Mouse (Mus musculus): ENCODE data around the gene D130052B06Rik. TPM values are rescaled to one million over a fixed set of nuclear protein-coding genes. Genes with fewer than 3 reads are reported as not detected.

Gene D130052B06Rik
- polyA plus RNA-seq (2017; shearing (Covaris generic)), result not detected

DNA sequence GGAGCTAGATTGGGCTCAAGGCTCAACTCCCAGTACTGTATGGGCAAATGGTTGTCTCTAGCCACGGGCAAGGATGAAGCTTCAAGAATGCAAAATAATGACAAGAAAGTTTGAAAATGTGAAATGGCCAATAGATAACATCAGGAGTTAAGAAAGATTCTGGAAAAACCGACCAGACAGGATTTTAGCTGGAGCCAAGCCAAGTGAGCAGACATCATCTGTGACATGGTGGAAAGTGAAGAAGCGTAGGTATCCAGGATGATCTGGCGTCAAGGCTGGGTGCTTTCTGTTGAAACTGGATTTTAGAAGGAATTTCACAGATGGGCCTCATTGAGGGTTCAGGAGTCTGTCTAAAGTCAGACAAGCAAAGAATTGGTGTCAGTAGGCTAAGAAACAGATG, at the start of gene D130052B06Rik:
Gene D130052B06Rik (plus strand): TSS at position 317 of the 400 bp plus-strand sequence.
- no peak for ATAC-seq

DNA sequence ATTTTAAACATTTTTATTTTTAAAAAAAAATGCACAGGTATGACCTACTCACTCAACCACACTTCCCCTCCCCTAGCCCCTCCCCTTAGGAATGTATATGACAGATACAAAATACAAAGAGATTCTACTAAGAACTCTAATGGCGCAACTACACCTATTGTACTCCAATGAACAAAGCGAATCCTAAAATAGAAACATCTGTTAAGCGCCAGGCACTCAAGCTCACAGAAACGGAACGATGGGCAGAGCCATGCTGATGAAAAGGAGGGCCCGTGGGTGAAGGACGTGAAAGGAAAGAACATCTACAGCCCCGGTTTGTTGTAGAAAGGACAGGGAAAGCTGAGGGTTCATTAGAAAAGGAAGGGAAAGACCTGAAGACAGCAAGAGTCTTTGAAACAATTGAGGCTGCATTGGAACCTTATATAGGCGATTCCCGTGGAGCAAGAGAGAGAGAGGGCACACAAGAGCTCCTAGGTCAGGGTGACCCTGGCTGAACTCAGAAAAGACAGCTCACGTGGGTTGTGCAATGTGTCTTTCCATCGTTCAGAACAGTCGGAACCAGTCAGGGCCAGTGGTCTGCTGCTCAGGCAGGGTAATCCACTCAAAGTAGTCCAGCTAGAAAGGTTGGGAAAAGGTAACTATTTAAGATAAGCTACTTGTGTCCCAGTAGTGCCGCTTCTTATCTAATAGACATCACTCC, 48.1 kb upstream of the D130052B06Rik start:
- ATAC-seq, result no peak

DNA sequence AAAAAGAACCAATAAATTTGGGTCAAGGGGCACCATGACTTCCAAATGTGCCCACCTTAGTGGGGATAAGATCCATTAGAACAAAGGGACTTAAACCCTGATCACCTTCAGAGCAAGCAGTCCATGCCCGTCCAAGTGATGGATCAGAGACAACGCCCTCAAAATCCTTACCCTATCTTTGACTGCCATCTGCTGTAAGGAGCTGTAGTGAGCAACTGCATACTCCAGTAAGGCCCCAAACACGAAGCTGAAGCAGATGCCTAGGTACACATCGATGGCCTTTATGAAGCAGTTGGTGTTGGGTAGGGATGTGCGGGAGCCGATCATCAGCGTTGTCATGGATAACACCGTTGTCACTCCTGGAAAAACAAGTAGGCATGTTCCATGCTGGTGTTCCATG, 45.0 kb upstream of the D130052B06Rik start:
- ATAC-seq, result no peak

DNA sequence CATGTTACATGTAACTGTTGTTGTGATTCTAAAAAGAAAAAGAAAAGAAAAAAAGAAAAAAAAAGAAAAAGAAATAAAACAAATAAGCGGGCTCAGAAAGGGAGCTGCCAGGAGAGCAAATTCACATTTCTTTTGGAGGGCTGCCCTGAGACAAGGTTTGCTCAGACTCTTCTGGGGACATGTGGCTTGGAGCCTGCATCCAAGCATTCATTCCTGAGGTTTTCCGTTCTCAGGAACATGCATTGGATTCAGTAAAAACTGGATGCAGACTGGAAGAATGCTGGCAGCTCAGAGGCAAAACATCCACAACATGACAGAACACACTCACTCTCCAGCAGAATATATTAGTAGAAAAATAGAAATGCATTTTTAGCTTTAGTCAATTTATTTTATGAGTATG, 35.2 kb upstream of the D130052B06Rik start:
- no peak for ATAC-seq

DNA sequence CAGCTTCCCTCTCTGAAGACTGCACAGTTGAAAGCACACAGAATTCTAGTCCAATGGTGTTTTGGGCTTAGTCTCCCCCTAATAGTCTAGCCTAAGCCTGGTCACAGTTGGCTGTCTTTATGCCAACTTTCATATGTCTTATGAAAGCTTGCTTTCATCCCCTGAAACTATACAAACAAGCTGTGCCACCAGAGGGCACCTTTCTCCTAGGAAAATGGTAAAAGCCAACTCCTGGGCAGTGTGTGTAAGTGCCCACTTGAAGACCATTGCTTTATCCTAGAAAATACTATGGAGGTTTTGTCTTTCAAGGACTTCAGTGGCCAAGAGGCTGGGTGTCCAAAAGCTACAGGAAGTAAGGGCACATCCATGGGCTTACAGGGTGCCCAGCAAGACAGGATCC, 28.7 kb upstream of the D130052B06Rik start:
- ATAC-seq, result no peak

DNA sequence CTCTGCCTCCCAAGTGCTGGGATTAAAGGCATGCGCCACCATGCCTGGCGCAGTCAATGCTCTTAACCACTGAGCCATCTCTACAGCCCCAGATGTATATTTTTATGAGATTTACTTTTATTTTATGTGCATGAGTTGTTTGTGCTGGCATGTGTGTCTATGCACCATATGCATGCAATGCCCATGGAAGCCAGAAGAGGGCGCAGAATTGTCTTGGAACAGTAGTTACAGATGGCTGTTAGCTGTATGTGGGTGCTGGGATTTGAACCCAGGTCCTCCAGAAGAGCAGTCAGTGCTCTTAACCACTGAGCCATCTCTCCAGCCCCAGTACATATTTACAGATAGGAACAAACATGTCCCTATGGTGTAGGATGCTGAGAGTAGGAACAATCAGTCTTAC, 24.2 kb upstream of the D130052B06Rik start:
- ATAC-seq, result no peak

DNA sequence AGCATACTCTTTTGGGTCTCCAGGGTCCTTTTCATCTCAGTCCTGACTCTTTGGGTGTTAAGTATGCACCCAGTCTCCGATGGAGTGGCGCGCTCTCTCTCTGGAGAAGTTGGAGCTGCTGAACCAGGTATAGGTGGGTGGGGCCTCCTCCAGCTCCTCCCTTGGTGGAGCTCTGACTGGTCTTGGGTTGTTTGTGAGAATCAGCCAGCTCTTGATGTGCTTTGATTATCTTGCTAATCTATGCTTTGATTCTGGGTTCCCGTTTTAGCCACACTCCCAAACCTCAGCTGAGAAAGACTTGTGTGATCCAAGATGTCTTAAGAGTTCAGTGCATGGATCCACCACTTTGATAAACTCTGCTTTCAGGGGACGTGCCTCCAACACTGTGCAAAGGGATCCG, 20.2 kb upstream of the D130052B06Rik start, which contains the start of gene Gabrp:
Gene Gabrp (minus strand): TSS at position 101 of the 400 bp plus-strand sequence.
- no peak for ATAC-seq

DNA sequence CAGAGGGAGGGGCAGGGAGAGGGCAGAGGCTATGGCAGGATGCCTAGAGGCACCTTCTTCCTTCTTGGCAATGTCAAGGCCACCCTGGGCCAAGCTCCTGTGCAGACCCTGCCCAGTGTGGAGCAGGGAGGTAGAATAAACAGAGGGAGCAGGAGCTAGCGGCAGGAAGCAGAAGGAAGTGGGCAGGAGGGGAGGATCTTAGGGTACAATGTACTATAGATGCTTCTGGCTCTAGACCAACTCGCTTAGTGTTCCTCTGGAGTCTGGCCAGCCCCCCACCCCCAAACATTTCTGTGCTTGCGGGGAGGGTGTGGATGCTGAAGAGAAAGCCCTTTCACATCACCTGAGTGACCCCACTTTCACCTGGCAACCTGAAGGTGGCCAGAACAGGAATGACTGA, 19.5 kb upstream of the D130052B06Rik start:
- ATAC-seq, result no peak

DNA sequence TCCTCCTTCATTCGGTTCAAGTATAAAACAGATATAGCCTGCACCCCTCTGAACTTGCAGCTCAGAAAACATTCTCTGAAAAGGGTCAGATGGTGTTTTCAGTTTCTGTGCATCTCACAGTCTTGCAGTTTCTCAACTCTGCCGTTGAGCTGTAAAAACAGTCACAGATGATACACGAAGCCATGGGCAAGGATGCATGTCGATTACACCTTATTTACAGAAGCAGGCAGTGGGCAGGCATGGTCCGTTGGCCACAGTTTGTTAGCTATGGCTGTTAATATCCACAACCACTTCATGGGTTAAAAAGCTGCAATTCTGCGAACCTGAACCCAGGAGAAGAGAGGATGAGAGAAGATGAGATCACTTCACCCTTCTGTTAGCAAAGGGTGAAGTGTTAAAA, 12.5 kb upstream of the D130052B06Rik start:
- ATAC-seq, result no peak

DNA sequence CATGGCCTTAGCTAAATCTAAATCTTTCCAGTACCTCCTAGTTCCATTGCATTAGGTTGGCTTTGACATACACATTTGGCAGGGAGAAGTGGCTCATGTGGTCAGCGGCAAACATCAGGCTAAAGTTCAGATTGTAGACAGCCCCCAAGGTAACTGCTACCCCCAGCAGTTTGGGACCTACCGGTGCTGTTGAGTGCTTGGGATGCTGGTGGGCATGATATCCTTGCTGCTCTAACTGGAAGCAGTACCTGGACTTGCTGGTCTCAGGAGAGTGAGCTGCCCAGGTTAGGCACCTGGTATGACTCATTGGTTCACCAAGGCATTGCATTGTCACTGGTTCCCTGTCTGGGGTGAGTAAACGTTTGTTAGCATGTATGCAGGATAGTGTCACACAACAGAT, 8.3 kb upstream of the D130052B06Rik start:
- no peak for ATAC-seq

DNA sequence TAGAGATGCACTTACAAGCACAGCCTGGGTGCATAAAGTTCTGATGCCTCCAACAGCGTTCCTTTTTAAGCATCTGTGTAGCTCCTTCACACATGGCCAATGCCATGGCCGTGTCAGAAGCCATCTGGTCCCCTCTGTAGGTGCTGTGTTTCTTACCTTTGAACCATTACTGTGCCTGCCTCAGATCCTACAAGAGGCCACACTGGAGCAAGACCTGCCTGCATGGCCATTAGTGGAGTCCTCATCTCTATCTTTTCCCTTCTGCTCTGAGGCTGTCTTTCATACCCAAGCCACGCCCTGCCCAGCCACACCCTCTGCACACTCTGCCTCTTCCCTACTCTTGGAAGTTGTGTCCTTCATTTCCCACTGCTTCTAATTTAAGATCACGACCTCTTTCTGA, 6.3 kb upstream of the D130052B06Rik start:
- ATAC-seq, result no peak

DNA sequence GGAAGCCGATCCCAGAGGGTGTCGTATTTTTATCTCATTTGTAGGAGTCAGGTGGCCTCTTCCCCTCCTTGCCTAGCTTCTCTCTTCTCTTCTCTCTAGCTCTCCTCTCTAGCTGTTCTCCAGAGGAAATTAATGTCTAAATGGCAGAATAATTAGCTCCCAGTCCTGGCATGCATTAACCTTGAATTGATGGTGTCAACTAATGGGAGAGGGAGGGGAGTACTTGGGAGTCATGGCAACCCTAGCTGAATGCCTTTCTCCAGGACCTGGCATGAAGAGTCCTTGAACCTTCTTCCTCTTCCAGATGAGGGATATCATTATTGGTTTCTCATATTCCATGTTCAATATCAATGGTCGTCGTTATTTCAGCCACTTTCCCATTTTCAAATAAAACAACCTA, 2.4 kb upstream of the D130052B06Rik start:
- no peak for ATAC-seq

DNA sequence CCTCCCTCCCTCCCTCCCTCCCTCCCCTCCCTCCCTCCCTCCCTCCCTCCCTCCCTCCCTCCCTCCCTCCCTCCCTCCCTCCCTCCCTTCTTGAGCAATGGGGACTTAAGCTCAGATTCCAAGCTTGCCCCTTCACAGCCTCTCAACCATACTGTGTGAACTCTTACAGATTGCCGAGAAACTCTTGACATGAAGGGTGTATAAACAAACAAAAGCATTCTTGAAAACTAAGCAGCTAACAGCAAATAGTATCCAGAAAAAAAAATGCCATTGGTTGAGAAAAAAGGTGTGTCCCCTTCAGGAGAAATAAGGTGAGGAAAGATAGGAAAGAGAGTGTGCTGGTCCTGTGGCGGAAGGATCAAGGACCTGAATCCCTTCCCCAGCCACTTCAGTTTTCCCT, 4.1 kb downstream of the D130052B06Rik start:
- ATAC-seq, result no peak

DNA sequence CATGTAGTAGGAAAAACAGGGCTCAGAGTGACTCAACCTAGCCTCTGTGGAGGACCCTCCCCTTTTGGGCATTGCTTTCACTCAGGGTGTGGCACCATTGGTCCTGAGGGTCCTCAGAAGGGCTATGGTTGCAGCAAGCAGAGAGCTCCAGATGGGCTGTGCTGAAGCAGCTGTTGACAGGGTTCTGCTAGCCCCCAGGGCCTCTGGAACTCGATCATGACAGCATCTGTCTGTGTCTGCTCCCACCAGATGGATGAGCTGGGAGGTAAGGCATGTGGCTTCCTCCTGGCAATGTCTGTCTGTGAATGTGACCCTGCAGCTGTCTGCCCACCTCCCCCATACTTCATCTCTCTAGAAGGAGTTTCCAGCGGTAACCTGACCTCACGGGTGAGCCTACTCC, 8.7 kb downstream of the D130052B06Rik start:
- ATAC-seq, result no peak

DNA sequence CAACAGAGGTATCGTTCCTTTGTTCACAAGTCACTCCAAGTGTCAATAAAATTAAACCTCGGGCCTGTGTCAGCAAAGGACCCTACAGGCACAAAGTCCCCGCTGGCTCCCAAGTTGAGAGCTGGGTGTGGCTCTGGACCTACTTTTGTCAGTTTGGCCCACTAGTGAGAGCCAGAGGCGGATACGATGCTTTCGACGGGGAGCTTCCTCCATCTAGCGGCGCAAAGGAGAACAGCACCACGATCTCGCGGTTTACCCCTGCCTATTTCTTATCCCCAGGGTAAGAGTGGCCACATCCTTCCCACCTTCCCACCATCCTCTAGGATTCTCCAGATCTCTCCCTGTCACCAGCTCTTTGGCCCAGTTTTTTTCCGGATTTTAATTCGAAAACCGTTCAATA, 15.1 kb downstream of the D130052B06Rik start:
- no peak for ATAC-seq

DNA sequence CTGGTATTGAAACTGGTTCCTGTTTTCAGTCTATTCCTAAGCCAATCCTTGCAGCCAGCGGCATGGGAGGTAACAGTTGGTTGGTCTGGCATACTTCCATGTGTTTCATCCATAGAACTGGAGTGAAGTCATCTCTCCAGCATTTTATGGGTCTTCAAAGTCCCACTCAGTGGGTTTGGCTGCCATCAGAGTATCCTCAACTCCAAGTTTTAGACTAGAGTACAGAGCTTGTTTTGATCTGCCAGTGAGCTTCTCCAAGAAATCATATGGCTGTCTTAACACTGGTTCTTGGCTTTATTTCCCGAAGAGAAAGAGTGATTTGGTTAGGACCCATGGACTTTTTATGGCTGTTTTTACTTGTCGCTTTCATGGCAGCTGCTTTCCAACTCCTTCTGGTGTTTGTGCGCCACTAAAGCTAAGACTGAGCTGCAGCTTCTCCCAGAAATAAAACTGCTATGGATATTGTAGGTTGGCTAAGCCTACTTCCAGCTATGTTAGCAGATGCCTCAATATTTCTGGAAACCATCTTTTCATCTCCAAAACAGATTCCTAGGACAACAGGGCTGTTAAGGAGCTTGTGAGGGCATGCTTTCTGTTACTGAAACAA, 28.1 kb downstream of the D130052B06Rik start:
- no peak for ATAC-seq

DNA sequence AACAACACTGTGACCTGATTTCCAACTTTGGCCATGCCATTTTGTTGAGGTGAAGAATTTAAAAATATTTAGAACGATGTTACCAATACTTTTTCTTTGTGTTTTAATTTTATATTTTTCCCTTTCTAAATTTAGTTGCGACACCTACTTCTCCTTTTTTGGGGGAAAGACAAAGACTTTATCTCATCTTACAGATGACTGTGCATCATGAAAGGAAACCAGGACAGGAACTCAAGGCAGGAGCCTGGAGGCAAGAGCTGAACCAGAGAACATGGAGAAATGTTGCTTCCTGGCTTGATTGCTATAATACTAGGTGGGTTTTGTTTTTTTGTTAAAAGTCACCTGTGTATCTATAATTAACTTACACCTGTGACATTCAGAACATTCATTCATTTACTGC, 38.0 kb downstream of the D130052B06Rik start:
- no peak for ATAC-seq

DNA sequence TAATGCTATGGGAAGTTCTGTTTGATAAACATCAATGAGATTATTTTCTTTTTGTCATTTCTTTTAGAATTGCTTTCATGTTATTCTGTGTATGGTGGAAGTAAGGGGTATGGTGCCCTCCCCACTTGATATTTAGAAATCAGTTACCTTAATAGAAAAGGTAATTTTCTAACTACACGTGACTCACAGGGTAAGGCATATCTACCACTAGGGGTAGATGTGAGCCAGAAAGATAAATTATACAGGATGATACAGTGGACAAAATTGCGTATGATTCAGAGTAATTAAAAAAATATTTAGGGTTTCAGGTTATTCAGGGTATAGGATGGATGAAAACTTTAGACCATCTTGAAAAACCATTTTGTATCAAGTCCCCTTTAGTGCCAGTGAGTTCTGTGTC, 50.3 kb downstream of the D130052B06Rik start:
- ATAC-seq, result no peak

DNA sequence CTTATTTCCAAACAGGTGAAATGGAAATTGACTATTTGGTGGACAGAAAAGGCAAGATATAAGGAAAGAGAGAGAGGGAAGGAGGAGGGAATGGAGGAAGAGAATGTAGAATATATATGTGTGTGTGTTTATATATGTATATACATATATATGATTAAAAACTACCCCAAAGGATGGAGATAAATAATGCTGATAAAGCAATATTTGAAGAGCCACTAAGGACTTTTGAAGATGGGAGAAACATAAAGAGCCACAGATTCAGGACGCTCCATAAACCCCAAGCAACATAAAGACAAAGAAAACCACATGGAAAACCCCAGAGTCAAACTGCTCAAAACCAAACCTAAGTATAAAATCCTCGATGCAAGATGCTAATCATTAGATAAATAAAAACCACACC, 55.4 kb downstream of the D130052B06Rik start:
- no peak for ATAC-seq

DNA sequence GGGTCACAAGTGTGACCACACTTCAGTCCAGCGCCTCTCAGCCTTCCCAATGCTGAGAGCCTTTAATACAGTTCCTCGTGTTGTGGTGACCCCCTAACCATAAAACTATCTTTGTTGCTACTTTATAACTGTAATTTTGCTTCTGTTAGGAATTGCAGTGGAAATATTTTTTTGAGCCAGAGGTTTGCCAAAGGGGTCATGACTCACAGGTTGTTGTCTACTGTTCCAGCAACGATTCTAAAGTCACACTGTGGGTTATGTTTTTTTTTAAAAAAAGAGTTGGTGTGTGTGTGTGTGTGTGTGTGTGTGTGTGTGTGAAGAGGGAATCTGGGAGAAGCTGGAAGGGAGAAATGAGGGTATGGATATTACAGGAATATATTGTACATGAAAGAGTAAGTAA, 56.1 kb downstream of the D130052B06Rik start:
- ATAC-seq, result no peak

DNA sequence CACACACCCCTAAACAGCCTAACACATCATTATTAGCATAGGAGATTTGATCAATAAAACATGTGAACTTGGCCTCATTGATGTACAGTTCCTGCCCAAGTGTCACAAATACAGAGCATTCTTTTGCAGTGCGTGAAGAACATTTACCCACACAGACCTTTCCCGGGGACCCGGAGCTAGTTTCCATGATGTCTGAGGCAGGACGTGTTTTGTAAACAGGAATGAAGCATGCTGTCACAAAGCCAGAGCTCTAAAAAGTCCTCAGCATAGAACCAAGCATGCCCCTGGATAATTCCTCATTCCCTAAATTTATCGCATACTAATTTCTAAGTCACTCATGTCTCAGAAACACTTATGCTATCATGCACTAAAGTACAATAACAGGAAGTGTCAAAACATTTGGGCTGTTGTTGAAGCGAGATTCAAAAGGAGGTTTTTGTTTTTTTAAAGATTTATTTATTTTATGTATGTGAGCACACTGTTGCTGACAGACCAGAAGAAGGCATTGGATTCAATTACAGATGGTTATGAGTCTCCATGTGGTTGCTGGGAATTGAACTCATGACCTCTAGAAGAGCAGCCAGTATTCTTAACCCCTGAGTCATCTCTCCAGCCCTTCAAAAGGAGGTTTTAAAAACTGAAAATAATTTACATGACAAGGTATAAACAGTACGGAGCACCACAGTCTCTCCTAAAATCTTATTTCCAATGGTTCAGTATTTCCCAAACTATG, 56.9 kb downstream of the D130052B06Rik start:
- ATAC-seq, result no peak

DNA sequence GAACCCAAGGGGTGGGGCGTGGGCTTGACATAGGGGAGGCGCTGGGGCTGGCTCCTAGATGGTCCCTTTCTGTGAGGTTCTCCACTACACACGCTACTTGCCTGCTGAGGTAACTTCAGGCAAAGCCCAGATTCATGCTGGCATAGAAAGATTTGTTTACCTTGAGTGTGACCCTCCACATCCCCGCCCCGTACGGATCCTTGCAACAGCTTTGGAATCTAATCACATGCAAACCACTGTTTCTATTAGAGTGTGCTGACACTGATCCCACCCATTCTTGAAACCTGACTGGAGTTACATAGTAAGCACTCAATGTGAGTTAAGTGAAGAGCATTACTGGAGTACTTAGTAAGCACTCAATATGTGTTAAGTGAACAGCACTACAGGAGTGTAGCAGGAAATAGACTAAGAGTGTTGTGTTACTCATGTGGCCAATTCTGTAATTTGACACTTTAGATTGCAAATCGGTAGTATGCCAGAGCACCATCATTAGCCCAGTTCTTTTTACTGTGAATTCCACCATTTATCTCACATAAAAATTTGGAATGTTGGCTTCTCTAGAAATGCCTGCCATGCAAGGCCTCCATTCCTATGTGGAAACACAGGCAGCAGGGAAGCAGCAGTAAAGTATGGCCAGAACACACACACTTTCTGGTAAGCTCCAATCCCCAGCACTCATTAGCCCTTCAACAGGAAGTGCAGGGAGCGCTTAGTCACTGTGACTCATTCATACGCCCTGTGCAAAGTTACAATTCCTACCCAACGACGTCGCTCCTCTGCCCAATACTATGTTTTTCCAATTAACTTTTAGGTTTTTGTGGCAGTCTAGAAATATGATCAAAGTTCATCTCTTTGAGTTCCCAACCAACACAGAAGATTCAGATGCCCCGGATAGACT, 61.2 kb downstream of the D130052B06Rik start:
- no peak for ATAC-seq

DNA sequence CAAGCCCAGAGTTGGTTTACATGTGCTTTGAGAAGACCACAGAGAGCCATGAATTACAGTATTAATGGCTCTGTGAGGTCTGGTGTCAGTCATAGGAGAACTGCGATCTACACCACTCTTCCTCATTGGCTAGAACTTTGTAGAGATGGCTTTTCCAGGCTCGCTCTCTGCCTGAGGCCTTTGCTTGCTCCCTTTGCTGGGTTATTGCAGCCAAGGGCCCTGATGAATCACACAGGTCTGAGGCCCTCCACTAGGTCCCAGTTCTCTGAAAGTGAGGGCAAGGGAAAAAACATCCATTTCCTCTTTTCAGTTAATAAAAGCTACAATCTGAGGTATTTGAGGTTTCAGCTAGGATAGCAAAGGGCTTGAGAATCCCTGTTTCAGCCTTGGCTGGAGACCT, 64.5 kb downstream of the D130052B06Rik start:
- no peak for ATAC-seq
